Mouse (Mus musculus) thymus, adult 2 months (tissue): ENCODE measurements around the gene H2-M10.4. TPM values are rescaled to one million over a fixed set of nuclear protein-coding genes. Genes with fewer than 3 reads are reported as not detected.

Source experiments
- DNase-seq: peaks from one replicate; pipeline ENCODE4 v3.0.0; 2021
- H3K27ac ChIP-seq: fragments of 200-500 bp; 2 replicates; pipeline ENCODE4 v1.5.1; 2012; ENCODE audit warnings: low read length, control low read depth; ENCODE audit not compliant: control insufficient read depth, insufficient read depth
- H3K27me3 ChIP-seq: fragments of 200-500 bp; 2 replicates; pipeline ENCODE4 v1.6.1; 2012; ENCODE audit warnings: mild to moderate bottlenecking, low read length, moderate library complexity, mixed read lengths; ENCODE audit not compliant: control insufficient read depth, insufficient read depth
- H3K36me3 ChIP-seq: fragments of 200-500 bp; 2 replicates; pipeline ENCODE4 v1.6.1; 2012; ENCODE audit warnings: mild to moderate bottlenecking, low read length, moderate library complexity; ENCODE audit not compliant: control insufficient read depth, insufficient read depth
- H3K4me1 ChIP-seq: fragments of 200-500 bp; replicated peaks from 2 replicates; pipeline ENCODE4 v1.6.1; 2012; ENCODE audit warnings: low read length; ENCODE audit not compliant: control insufficient read depth, insufficient read depth
- H3K4me3 ChIP-seq: fragments of 200-500 bp; 2 replicates; pipeline ENCODE4 v1.5.1; 2012; ENCODE audit warnings: mild to moderate bottlenecking, low read length, control low read depth, moderate library complexity; ENCODE audit not compliant: control insufficient read depth, insufficient read depth
- CTCF ChIP-seq: fragments of 200-500 bp; IDR thresholded peaks from 2 replicates; pipeline ENCODE4 v1.5.1; 2012; ENCODE audit warnings: mild to moderate bottlenecking, control low read depth, low read length, moderate library complexity, borderline replicate concordance; ENCODE audit not compliant: control insufficient read depth, poor library complexity, insufficient read depth; ENCODE audit errors: extremely low read depth
- POLR2A ChIP-seq: fragments of 200-500 bp; IDR thresholded peaks from 2 replicates; pipeline ENCODE4 v1.6.1; 2012; ENCODE audit warnings: mild to moderate bottlenecking, low read length, control low read depth, moderate library complexity; ENCODE audit not compliant: control insufficient read depth, poor library complexity, insufficient read depth; ENCODE audit errors: extremely low read depth
- WGBS: fragments of 180-500 bp; shearing (Covaris S2); methylation state at CpG from one replicate; pipeline ENCODE4 v1.1.7; 2018; 5-methylcytosine and 5-hydroxymethylcytosine counted together
- polyA plus RNA-seq: library from polyadenylated mRNA; depleted of rRNA; stranded (reverse); fragments of >200 nt; gene quantifications from 2 replicates; pipeline ENCODE4 v1.2.3, GENCODE M21; 2012; rRNA removed

H2-M10.4 gene
- polyA plus RNA-seq, 1 experiment, result not detected

- Histone ChIP-seq H3K4me3 (no peak overlapping the region), H3K27me3 (no peaks in the 10 kb centered on the region), H3K27ac (no peak overlapping the region), H3K4me1 (no peaks in the 10 kb centered on the region), H3K36me3 (no peaks in the 10 kb centered on the region)
- peak; percentile 42 for DNase-seq
- WGBS, result 20% methylated on average over 4 of the region's 4 CpGs
- TF ChIP-seq POLR2A (no peak), CTCF (no peak)
These were observed 43.9 kb downstream of the H2-M10.4 start for GRCm38 (mm10) chr17:36418091-36418754.

GRCm38 (mm10) chr17:36417416-36417815 lies 44.7 kb downstream of the H2-M10.4 start:
- Histone ChIP-seq H3K27me3 (no peaks in the 10 kb centered on the region), H3K27ac (no peak overlapping the region), H3K36me3 (no peaks in the 10 kb centered on the region), H3K4me1 (no peaks in the 10 kb centered on the region), H3K4me3 (no peak overlapping the region)
- DNase-seq, result no peak
- TF ChIP-seq POLR2A, result no peak
- no peak for TF ChIP-seq CTCF
- WGBS, result 75% methylated on average over 2 of the region's 2 CpGs

- no peak for DNase-seq
- H3K27ac ChIP-seq, result no peak overlapping the region
- no peak for TF ChIP-seq CTCF
- no peak for TF ChIP-seq POLR2A
- H3K27me3 ChIP-seq, result no peaks in the 10 kb centered on the region
- WGBS, result 0% methylated on average over 1 of the region's 1 CpGs
- no peaks in the 10 kb centered on the region for H3K4me1 ChIP-seq
- no peak overlapping the region for H3K4me3 ChIP-seq
- no peaks in the 10 kb centered on the region for H3K36me3 ChIP-seq
These were observed 46.7 kb downstream of the H2-M10.4 start for GRCm38 (mm10) chr17:36415407-36415806.

GRCm38 (mm10) chr17:36414361-36414760 lies 47.8 kb downstream of the H2-M10.4 start:
- TF ChIP-seq CTCF (no peak), POLR2A (no peak)
- no peak overlapping the region for H3K27ac ChIP-seq
- H3K27me3 ChIP-seq, result no peaks in the 10 kb centered on the region
- no peak overlapping the region for H3K4me3 ChIP-seq
- no peaks in the 10 kb centered on the region for H3K36me3 ChIP-seq
- DNase-seq, result no peak
- H3K4me1 ChIP-seq, result no peaks in the 10 kb centered on the region
- WGBS, result 10% methylated on average over 1 of the region's 1 CpGs

Other genes starting within 250 kb of the H2-M10.4 start
- 124 and 160 TPM in 2 replicates for gene Rpp21, start 204.3 kb downstream of the H2-M10.4 start, polyA plus RNA-seq
- gene Trim39, start 190.1 kb downstream of the H2-M10.4 start, polyA plus RNA-seq, result 51.1 and 56.1 TPM in 2 replicates
- gene H2-M10.2, start 175.8 kb downstream of the H2-M10.4 start, polyA plus RNA-seq, result not detected in 2 replicates
- gene H2-M10.1, start 136.2 kb downstream of the H2-M10.4 start, polyA plus RNA-seq, result 0.10 and 0.13 TPM in 2 replicates
- gene H2-M10.3, start 93.9 kb downstream of the H2-M10.4 start, polyA plus RNA-seq, result not detected in 2 replicates
- gene H2-M11, start 84.7 kb upstream of the H2-M10.4 start, polyA plus RNA-seq, result not detected in 2 replicates
- gene H2-M9, start 180.3 kb upstream of the H2-M10.4 start, polyA plus RNA-seq, result not detected in 2 replicates
- gene H2-M1, start 209.9 kb upstream of the H2-M10.4 start, polyA plus RNA-seq, result 0.16 TPM in 1 of 2 replicates, not detected in the other